9 mouse cellular contexts compared by ENCODE assay signal in the genomic region with DNA sequence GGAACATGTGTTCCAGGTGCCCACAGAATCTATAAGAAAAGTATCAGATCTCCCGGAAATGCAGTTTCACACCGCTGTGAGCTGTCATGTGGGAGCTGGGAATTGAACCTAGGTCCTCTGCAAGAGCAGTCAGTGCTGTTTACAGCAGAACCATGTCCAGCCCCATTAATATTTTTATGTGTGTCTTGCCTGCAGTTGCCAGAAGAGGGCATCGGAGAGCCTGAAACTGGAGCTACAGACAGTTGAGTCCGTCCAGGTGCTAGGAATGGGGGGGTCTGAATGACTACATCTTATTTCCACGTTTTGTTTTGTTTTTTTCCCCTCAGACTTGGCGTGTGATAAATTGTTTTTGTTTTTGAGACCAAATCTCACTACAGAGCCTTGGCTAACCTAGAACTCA. TPM values are rescaled to one million over a fixed set of nuclear protein-coding genes. Genes with fewer than 3 reads are reported as not detected.
A peak's percentile ranks its signal among the peaks of the same experiment; 100 is the strongest.
DNase-seq lines count a peak whose midpoint lies in the region; ATAC-seq lines count a peak whose summit lies in the region.
"Had no signal": no experiment of that assay in that cellular context is flagged by ENCODE, and none has a peak within 500 bp of the region (broad histone marks: within the 10 kb centered on the region; RNA-seq: fewer than 3 reads in every experiment).

No protein-coding gene starts in this region.

- H3K9me3 ChIP-seq in neural tube, embryonic 15.5 days (replicated peaks) = no peaks in the 10 kb centered on the region

- no peaks in the 10 kb centered on the region for H3K4me1 ChIP-seq in neural tube, embryonic 15.5 days

- ATAC-seq in frontal cortex, adult (ENCODE audit: low TSS enrichment) = peak; percentile 47; the same call in 1 of the 2 replicates
- no peak for ATAC-seq in neural tube, embryonic 15.5 days (ENCODE audit: low FRiP score)
- ATAC-seq in megakaryocyte, adult 5-6 weeks (ENCODE audit: poor library complexity, severe bottlenecking) = peak; percentile 60; the same call in 1 of the 2 replicates

- WGBS in neural tube, embryonic 15.5 days = 80% methylated on average over 6 of the region's 6 CpGs

- no peaks in the 10 kb centered on the region for H3K36me3 ChIP-seq in neural tube, embryonic 15.5 days
- H3K36me3 ChIP-seq: limb, embryonic 12.5 days had no signal

- no peaks in the 10 kb centered on the region for H3K27me3 ChIP-seq in neural tube, embryonic 15.5 days (replicated peaks)
- H3K27me3 ChIP-seq: limb, embryonic 12.5 days had no signal

- H3K4me2 ChIP-seq in neural tube, embryonic 15.5 days = no peak overlapping the region
- H3K4me2 ChIP-seq: limb, embryonic 12.5 days had no signal

- no peak overlapping the region for H3K27ac ChIP-seq in neural tube, embryonic 15.5 days (replicated peaks)
- H3K27ac ChIP-seq: limb, embryonic 12.5 days had no signal

- no peak overlapping the region for H3K9ac ChIP-seq in neural tube, embryonic 15.5 days (replicated peaks)
- H3K9ac ChIP-seq: limb, embryonic 12.5 days had no signal

- no peak overlapping the region for H3K4me3 ChIP-seq in neural tube, embryonic 15.5 days (replicated peaks)
- H3K4me3 ChIP-seq: limb, embryonic 12.5 days had no signal

- no peak for DNase-seq in frontal cortex, postnatal 10 days (ENCODE audit: low spot score in 2 of 2)
- peak; percentile 28 for DNase-seq in neural tube, embryonic 10.5 days (ENCODE audit: extremely low spot score, low spot score)
- peak; percentile 15 to 33 for DNase-seq in cerebellum, postnatal 25 days
- no peak for DNase-seq in Muller cell, postnatal 12 days (ENCODE audit: inconsistent ontology term)
- DNase-seq in heart, adult 8-10 months (ENCODE audit: low spot score) = no peak

RNA-seq across cellular contexts. Expression of a gene that starts 15.3 kb away (rescaled TPM):
- 25.9 and 29.1 TPM in 2 replicates for polyA plus RNA-seq in neural tube, embryonic 15.5 days (2015; fragmentation: Nextera tagmentation; extraction: Ambion mirVana)
- total RNA-seq in megakaryocyte, adult 5-6 weeks (2015) = 39.6 and 48.4 TPM in 2 replicates
- 65.4 and 292 TPM in 2 replicates for total RNA-seq in megakaryocyte, adult 5-6 weeks (2017)
- total RNA-seq in heart, adult 8-10 months (2022) = 10 to 100 TPM; 10.9 to 17.4 (median 13.9) TPM

RNA-seq across cellular contexts. Expression of a gene that starts 16.0 kb away (rescaled TPM):
- 1.4 and 1.8 TPM in 2 replicates for polyA plus RNA-seq in neural tube, embryonic 15.5 days (2015; fragmentation: Nextera tagmentation; extraction: Ambion mirVana)
- total RNA-seq in megakaryocyte, adult 5-6 weeks (2015) = 0.45 and 1.2 TPM in 2 replicates
- 1.7 and 4.1 TPM in 2 replicates for total RNA-seq in megakaryocyte, adult 5-6 weeks (2017)
- not detected for total RNA-seq in heart, adult 8-10 months (2022)

Comparison
In these comparisons a context has a peak if more than half of its experiments do, and no peak if none do; other contexts are left out.
1. DNase-seq: peak in neural tube, embryonic 10.5 days (single experiment) and cerebellum, postnatal 25 days (2 of 2); none in frontal cortex, postnatal 10 days (0 of 2), Muller cell, postnatal 12 days (single experiment) and heart, adult 8-10 months (single experiment).